Mouse (Mus musculus): ENCODE data around the gene Irf2bp1. TPM values are rescaled to one million over a fixed set of nuclear protein-coding genes. Genes with fewer than 3 reads are reported as not detected.

Gene Irf2bp1
- total and polyA plus RNA-seq, 3 experiments: 4.9 to 12.8 (median 6.6) TPM

DNA sequence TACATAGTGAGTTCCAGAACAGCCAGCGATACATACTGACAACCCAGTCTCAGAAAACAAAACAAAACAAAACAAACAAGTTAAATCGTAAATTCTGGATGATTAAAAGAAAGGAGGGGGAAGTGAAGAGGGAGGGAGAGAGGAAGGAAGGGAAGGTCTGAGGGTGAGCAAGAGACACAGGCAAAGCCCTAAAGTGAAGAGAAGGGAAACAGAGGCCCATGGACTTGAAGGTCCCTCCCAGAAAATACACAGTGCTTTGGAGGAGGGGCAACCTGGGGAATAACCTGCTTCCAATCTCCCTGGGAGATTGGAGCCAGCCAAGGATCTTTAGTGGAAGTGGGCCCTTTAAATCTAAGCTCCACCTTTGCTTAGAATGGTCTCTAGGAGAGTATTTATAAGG is 16.7 kb upstream of the Irf2bp1 start, which contains the start of gene Nanos2:
Nanos2 (plus strand) TSS at position 301 of the 400 bp plus-strand sequence.
- H3K4me1 ChIP-seq (ENCODE audit: control insufficient read depth in 1 of 2, insufficient read depth in 2 of 2): peaks cover 7 to 15% of the 10 kb centered on the region in 2 experiments
- H3K27me3 ChIP-seq (replicated peaks): peaks cover 73% of the 10 kb centered on the region
- no peak within 1 kb of the TSS for H3K4me3 ChIP-seq (replicated peaks in 1 of 3; ENCODE audit: low read depth in 2 of 3, low read length in 2 of 3, poor library complexity in 1 of 3)
- H3K36me3 ChIP-seq (replicated peaks in 1 of 2; ENCODE audit: control insufficient read depth in 1 of 2, insufficient read depth in 1 of 2, low read length in 1 of 2): peaks cover 0 to 4% of the 10 kb centered on the region in 2 experiments
- no peak within 1 kb of the TSS for H3K9ac ChIP-seq (ENCODE audit: insufficient read depth, low read depth)
- no peak within 1 kb of the TSS for H3K4me2 ChIP-seq (ENCODE audit: insufficient read depth, low read depth, poor library complexity, severe bottlenecking)
- no peak for DNase-seq (ENCODE audit: extremely low read depth)
- H3K9me3 ChIP-seq (replicated peaks; ENCODE audit: low read length): peaks cover 1% of the 10 kb centered on the region
- H3K27ac ChIP-seq (ENCODE audit: insufficient read depth, low read depth): no peak within 1 kb of the TSS
- no peak for TF ChIP-seq ZNF384 (IDR thresholded peaks at IDR 0.05; ENCODE audit: low read depth, low read length)
- no peak for TF ChIP-seq CTCF (conservative IDR thresholded peaks at IDR 0.05 in 1 of 2, IDR thresholded peaks at IDR 0.05 in 1 of 2; ENCODE audit: low read depth in 2 of 2, low read length in 2 of 2)
- no peak for TF ChIP-seq NRF1 (IDR thresholded peaks at IDR 0.05; ENCODE audit: low read depth, low read length)
- TF ChIP-seq RAD21 (IDR thresholded peaks at IDR 0.05; ENCODE audit: low read depth, low read length): no peak
- TF ChIP-seq TBP (conservative IDR thresholded peaks at IDR 0.05; ENCODE audit: low read depth, low read length): no peak
- no peaks in the 10 kb centered on the region for H3K79me2 ChIP-seq (replicated peaks; ENCODE audit: control insufficient read depth, extremely low read depth, insufficient read depth, poor library complexity, severe bottlenecking)
- in situ Hi-C loops (cut with MboI; ENCODE audit: low pct_ligation_motif_present, low pct_unique_long_range_greater_than_20kb, low sequenced_read_pairs) (loop anchor here (10.0 kb wide), 1 partner anchor 92 kb away; no protein-coding TSS in a partner anchor), dilution Hi-C loops (cut with MboI; ENCODE audit: extremely low pct_ligation_motif_present, extremely low pct_unique_long_range_greater_than_20kb, low sequenced_read_pairs) (no loop called here)

- H3K4me2 ChIP-seq (ENCODE audit: insufficient read depth, low read depth, poor library complexity, severe bottlenecking): no peak overlapping the region
- peaks cover 2% of the 10 kb centered on the region for H3K9me3 ChIP-seq (replicated peaks; ENCODE audit: low read length)
- no peak for DNase-seq (ENCODE audit: extremely low read depth)
- H3K79me2 ChIP-seq (replicated peaks; ENCODE audit: control insufficient read depth, extremely low read depth, insufficient read depth, poor library complexity, severe bottlenecking): no peaks in the 10 kb centered on the region
- in situ Hi-C loops (cut with MboI; ENCODE audit: low pct_ligation_motif_present, low pct_unique_long_range_greater_than_20kb, low sequenced_read_pairs): loop anchor here (10.0 kb wide), 1 partner anchor 93 kb away; no protein-coding TSS in a partner anchor
- H3K4me1 ChIP-seq (ENCODE audit: control insufficient read depth in 1 of 2, insufficient read depth in 2 of 2): peaks cover 7 to 16% of the 10 kb centered on the region in 2 experiments
- dilution Hi-C loops (cut with MboI; ENCODE audit: extremely low pct_ligation_motif_present, extremely low pct_unique_long_range_greater_than_20kb, low sequenced_read_pairs): no loop called here
- no peak overlapping the region for H3K4me3 ChIP-seq (replicated peaks in 1 of 3; ENCODE audit: low read depth in 2 of 3, low read length in 2 of 3, poor library complexity in 1 of 3)
- H3K36me3 ChIP-seq (replicated peaks in 1 of 2; ENCODE audit: control insufficient read depth in 1 of 2, insufficient read depth in 1 of 2, low read length in 1 of 2): peaks cover 0 to 10% of the 10 kb centered on the region in 2 experiments
- peaks cover 67% of the 10 kb centered on the region for H3K27me3 ChIP-seq (replicated peaks)
- no peak for TF ChIP-seq IRF4 (IDR thresholded peaks at IDR 0.05; ENCODE audit: low read depth, low read length)
- H3K9ac ChIP-seq (ENCODE audit: insufficient read depth, low read depth): no peak overlapping the region
- H3K27ac ChIP-seq (ENCODE audit: insufficient read depth, low read depth): no peak overlapping the region
Measured at GRCm38 (mm10) chr7:18987747-18988146, 16.1 kb upstream of the Irf2bp1 start.

DNA sequence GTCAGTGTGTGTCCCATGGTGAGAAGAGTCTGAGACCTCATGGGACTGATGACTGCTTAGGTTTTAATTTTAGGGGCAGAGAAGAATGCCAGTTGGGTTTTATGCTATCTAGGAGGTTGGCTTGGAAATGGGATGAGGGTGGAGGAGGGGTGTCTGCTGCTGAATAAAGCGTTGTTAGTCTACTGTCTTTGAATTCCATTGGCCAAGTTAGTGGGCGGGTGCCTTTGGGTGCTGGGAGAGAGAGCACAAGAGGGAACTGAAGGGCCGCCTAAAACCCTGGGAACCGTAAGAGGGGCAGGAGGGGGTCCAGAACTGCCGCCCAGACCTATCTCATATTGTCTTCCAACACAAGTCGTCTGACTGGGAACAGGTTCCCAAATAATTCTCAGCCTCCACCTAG is 15.1 kb upstream of the Irf2bp1 start:
- peaks cover 56% of the 10 kb centered on the region for H3K27me3 ChIP-seq (replicated peaks)

More for the DNA sequence above, 15.1 kb upstream of the Irf2bp1 start:
- no peak for DNase-seq (ENCODE audit: extremely low read depth)
- peaks cover 7 to 16% of the 10 kb centered on the region in 2 experiments for H3K4me1 ChIP-seq (ENCODE audit: control insufficient read depth in 1 of 2, insufficient read depth in 2 of 2)
- dilution Hi-C loops (cut with MboI; ENCODE audit: extremely low pct_ligation_motif_present, extremely low pct_unique_long_range_greater_than_20kb, low sequenced_read_pairs): no loop called here
- TF ChIP-seq HCFC1 (IDR thresholded peaks at IDR 0.05; ENCODE audit: low read depth, low read length) (no peak), NRF1 (IDR thresholded peaks at IDR 0.05; ENCODE audit: low read depth, low read length) (no peak), IRF4 (IDR thresholded peaks at IDR 0.05; ENCODE audit: low read depth, low read length) (no peak), ZNF384 (IDR thresholded peaks at IDR 0.05; ENCODE audit: low read depth, low read length) (no peak), GABPA (IDR thresholded peaks at IDR 0.05; ENCODE audit: insufficient replicate concordance, low read depth, low read length) (no peak), TBP (conservative IDR thresholded peaks at IDR 0.05; ENCODE audit: low read depth, low read length) (no peak), BHLHE40 (IDR thresholded peaks at IDR 0.05; ENCODE audit: low read depth, low read length) (no peak)
- H3K27ac ChIP-seq (ENCODE audit: insufficient read depth, low read depth): no peak overlapping the region
- peaks cover 0 to 21% of the 10 kb centered on the region in 2 experiments for H3K36me3 ChIP-seq (replicated peaks in 1 of 2; ENCODE audit: control insufficient read depth in 1 of 2, insufficient read depth in 1 of 2, low read length in 1 of 2)
- no peak overlapping the region for H3K9ac ChIP-seq (ENCODE audit: insufficient read depth, low read depth)
- no peaks in the 10 kb centered on the region for H3K79me2 ChIP-seq (replicated peaks; ENCODE audit: control insufficient read depth, extremely low read depth, insufficient read depth, poor library complexity, severe bottlenecking)
- H3K9me3 ChIP-seq (replicated peaks; ENCODE audit: low read length): peaks cover 2% of the 10 kb centered on the region
- in situ Hi-C loops (cut with MboI; ENCODE audit: low pct_ligation_motif_present, low pct_unique_long_range_greater_than_20kb, low sequenced_read_pairs): loop anchor here (10.0 kb wide), 1 partner anchor 94 kb away; no protein-coding TSS in a partner anchor
- H3K4me2 ChIP-seq (ENCODE audit: insufficient read depth, low read depth, poor library complexity, severe bottlenecking): no peak overlapping the region
- H3K4me3 ChIP-seq (replicated peaks in 1 of 3; ENCODE audit: low read depth in 2 of 3, low read length in 2 of 3, poor library complexity in 1 of 3): no peak overlapping the region

All from CH12.LX (cell line).